Mouse (Mus musculus) granulocyte monocyte progenitor cell, adult 5-6 weeks (primary cell): ENCODE results near the gene Parp2. TPM values are rescaled to one million over a fixed set of nuclear protein-coding genes. Genes with fewer than 3 reads are reported as not detected.

Source experiments
- ATAC-seq: replicated peaks from 2 replicates; pipeline ENCODE4 v1.8.0; 2016; ENCODE audit warnings: mild to moderate bottlenecking, moderate TSS enrichment, inconsistent platforms; ENCODE audit not compliant: poor library complexity, severe bottlenecking
- total RNA-seq, 2 experiments: library from RNA; stranded (forward) in 1 of 2; stranded (reverse) in 1 of 2; fragments of 200-712, 200-1000 nt in 1 of 2; fragments of >200 nt in 1 of 2; fragmentation: Nextera tagmentation in 1 of 2; gene quantifications; 2 replicates each; pipeline ENCODE4 v1.2.3; 2014 to 2017

Parp2 gene
- total RNA-seq, 2 experiments from 2014 or later, result 61.2 to 85.2 TPM

DNA sequence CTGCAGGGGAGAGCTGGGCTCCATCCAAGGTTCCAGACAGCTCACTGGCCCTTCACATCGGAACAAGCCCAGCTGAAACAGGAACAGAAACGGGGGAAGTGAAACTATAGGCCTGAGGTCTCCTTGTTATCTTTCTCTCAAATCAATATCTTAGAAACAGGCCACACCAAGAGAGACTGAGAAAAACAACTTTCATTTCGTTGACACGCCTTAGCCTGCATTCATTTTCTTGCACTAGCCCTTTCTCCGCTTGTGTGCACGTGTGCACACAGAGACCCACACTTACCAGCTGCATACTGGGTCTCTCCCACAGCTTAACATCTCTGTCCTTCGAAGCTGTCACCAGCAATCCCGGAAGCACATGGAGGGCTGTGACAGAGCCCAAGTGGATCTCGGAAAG, 16.6 kb downstream of the Parp2 start:
- ATAC-seq, result peak; percentile 93

DNA sequence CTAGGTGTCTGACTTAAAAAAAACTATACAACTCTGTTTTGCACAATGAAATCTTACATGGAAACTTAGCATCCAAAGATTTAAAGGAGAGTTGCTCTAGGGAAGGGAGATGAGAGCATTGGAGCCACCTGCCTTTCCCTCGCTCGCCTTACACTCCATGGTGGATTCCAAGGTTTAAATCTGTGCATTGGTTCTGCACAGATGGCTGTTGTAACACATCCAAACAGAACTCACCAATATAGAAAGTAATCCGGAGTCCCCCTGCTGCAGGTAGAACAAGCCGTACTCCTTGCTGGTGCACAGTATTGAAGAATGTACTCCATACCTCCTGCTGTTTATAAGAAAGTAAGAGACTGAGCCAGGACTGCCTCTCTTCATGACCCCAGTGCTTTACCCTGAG, 18.9 kb downstream of the Parp2 start:
- ATAC-seq, result no peak

DNA sequence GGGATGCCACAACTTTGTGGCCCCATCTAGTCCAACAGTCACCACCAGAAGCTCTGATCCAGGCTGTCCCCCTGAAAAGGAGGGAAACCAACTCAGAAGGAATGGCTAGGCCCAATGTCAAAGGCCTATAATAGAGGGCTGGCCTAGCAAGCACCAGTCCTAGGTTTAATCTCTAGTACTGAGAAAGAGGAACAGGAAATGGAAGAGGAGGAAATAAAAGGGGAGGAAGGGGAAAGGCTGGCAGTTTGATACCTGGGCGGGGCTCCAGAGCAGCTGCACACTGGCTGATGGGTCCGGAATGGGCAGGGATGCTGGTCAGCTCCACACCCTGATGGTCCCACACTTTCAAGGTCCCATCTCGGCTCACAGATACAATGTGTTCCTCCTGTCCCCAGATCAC, 22.2 kb downstream of the Parp2 start:
- peak; percentile 40 for ATAC-seq

DNA sequence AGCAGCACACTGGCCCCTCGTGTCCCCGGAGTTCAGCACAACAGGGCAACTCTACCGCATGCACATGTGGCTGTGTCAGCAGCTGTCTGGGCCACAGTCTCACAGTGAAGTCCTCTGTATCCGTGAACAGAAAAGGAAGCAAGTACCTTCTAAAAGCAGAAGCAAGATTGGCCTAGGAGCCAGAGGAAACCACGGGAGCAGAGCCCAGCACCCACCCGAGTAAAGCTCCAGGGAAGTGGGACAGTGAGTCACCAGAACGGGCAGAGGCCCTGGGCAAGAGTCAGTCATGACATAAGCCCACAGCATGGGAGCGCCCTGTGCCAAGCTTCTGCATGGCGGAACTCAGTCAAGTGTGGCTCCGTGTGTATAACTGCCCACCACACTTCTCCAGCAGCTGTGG, 26.3 kb downstream of the Parp2 start:
- peak; percentile 89 for ATAC-seq

DNA sequence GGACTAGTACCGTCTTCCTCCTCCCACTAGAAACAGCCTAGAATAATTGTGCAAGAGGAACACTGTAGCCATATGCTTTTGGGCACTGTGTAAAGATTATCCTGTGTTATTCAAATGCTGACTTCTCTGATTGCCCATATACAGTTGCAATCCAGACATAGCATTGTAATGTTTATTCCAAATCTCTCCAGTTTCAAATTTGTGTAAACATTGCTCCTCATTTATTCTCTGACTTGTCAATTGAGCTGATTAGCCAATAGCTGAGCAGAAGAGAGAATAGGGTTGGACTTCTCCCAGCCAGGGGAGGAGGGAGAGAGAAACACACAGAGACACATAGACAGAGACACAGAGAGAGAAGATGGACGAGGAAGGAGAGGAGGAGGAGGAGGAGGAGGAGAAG, 26.8 kb downstream of the Parp2 start:
- ATAC-seq, result peak; percentile 47

DNA sequence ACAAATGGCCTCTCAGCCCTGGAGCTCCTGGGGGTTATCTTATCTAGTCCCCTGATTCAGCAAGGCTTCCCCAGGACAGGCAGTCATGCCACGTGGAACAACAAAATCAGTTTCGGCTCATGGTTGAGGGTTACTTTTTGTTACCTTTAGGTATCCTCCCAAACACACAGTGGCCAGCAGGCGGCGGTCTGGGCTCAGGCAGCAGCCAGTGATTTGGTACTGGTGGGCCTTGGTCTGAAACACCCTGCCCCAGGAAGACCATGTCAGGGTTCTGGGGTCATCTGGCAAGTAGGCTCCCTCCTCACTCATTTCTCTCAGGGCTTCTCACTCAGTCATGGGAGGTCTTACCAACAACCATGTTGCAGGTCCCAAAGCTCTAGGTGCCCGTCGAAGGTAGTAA, 29.6 kb downstream of the Parp2 start:
- ATAC-seq, result no peak

DNA sequence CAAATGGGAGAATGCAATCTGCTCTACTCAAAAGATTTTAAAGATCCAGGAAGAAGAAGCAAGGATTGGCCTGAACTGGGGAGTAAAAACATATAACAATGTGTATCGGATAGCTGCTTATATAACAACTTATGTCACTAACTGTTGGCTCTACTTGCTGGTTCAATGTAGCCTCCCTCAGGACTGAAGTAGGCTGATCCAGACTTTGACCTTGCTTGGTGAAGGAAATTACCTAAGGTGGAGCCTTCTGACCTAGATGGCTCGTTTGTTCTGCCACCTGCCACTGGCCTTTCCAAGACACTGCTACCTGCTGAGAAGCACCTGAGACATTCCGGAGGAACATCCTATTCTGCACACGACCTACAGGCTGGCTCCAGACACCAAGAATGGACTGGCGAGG, 48.1 kb downstream of the Parp2 start:
- ATAC-seq, result no peak

DNA sequence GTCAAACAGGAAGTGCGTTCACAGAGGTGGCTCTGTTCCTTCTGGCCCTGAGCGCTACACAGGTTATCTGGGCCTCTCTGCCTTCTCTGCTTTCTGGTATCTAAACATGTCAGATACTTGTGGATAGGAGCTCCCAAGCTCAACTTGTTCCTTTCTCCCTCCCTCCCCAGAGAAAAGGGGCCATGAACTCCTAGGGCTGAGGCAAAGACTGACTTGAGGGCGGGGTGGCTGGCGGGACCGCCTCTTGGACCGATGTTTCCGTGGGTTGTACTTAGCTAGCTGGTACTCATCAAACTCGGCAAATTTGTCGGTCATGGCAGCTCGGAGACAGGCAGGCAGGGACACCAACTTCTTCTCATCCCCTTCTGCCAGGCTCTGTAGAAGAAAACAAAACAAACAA, 55.0 kb downstream of the Parp2 start:
- ATAC-seq, result no peak

DNA sequence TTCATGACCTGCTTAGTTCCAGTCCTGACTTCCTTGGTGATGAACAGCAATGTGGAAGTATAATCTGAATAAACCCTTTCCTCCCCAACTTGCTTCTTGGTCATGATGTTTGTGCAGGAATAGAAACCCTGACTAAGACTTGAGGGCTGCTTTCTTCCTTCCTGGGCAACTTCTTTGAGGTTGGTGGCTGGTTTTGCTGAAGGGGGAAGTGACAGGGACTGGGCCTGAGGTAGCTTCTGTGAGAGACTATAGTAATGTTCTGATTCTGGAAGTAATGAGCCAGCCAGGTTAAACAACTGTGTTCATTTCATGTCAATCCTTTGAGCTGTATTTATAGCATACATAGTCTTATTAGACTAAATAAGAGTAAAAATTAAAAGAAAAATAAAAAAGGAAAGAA, 57.4 kb downstream of the Parp2 start:
- ATAC-seq, result peak; percentile 85

GRCm38 (mm10) chr14:50866966-50867365, 59.3 kb downstream of the Parp2 start:
- no peak for ATAC-seq

DNA sequence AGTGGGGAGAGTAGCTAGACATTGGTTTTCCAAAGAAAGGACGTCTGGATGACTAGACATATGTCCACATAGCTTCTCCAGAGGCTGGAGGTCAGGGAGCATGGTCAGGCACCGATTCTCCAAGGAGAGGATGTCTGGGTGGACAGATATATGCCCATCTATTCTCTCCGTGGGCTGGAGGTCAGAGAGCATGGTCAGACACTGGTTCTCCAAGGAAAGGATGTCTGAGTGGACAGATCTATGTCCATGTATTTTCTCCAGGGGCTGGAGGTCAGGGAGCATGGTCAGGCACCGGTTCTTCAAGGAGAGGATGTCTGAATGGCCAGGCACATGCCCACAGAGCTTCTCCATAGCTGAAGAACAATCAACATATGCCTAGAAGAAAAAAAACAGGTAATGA, 60.6 kb downstream of the Parp2 start:
- ATAC-seq, result no peak

GRCm38 (mm10) chr14:50868656-50869055, 61.0 kb downstream of the Parp2 start:
- ATAC-seq, result no peak

- peak; percentile 94 for ATAC-seq
Observed at GRCm38 (mm10) chr14:50869889-50870804, 62.5 kb downstream of the Parp2 start, which contains the start of gene Tep1. TSS of gene Tep1 (minus strand) at chr14:50870560.

GRCm38 (mm10) chr14:50870805-50871143, 63.1 kb downstream of the Parp2 start:
- no peak for ATAC-seq

Other genes starting within 250 kb of the Parp2 start
- not detected in 2 replicates for gene Olfr744, start 193.0 kb upstream of the Parp2 start, total RNA-seq (2014; fragmentation: Nextera tagmentation)
- gene Olfr744, start 193.0 kb upstream of the Parp2 start, total RNA-seq (2017), result not detected in 2 replicates
- not detected in 2 replicates for gene Olfr745, start 168.5 kb upstream of the Parp2 start, total RNA-seq (2014; fragmentation: Nextera tagmentation)
- gene Olfr745, start 168.5 kb upstream of the Parp2 start, total RNA-seq (2017), result not detected in 2 replicates
- not detected in 2 replicates for gene Olfr746, start 160.8 kb upstream of the Parp2 start, total RNA-seq (2014; fragmentation: Nextera tagmentation)
- gene Olfr746, start 160.8 kb upstream of the Parp2 start, total RNA-seq (2017), result not detected in 2 replicates
- gene Olfr747, start 114.6 kb upstream of the Parp2 start, total RNA-seq (2014; fragmentation: Nextera tagmentation), result not detected in 2 replicates
- not detected in 2 replicates for gene Olfr747, start 114.6 kb upstream of the Parp2 start, total RNA-seq (2017)
- gene Olfr748, start 100.5 kb upstream of the Parp2 start, total RNA-seq (2014; fragmentation: Nextera tagmentation), result not detected in 2 replicates
- gene Olfr748, start 100.5 kb upstream of the Parp2 start, total RNA-seq (2017), result not detected in 2 replicates
- not detected in 2 replicates for gene Olfr749, start 62.7 kb upstream of the Parp2 start, total RNA-seq (2014; fragmentation: Nextera tagmentation)
- gene Olfr749, start 62.7 kb upstream of the Parp2 start, total RNA-seq (2017), result not detected in 2 replicates
- gene Ttc5, start 22.3 kb upstream of the Parp2 start, total RNA-seq (2014; fragmentation: Nextera tagmentation), result 43.2 and 47.1 TPM in 2 replicates
- gene Ttc5, start 22.3 kb upstream of the Parp2 start, total RNA-seq (2017), result 39.8 and 54.4 TPM in 2 replicates
- not detected in 2 replicates for gene Ccnb1ip1, start 109 bp upstream of the Parp2 start, total RNA-seq (2014; fragmentation: Nextera tagmentation)
- not detected in 2 replicates for gene Ccnb1ip1, start 109 bp upstream of the Parp2 start, total RNA-seq (2017)
- gene Tep1, start 62.7 kb downstream of the Parp2 start, total RNA-seq (2014; fragmentation: Nextera tagmentation), result 41.8 and 54.2 TPM in 2 replicates
- 17.4 and 21.1 TPM in 2 replicates for gene Tep1, start 62.7 kb downstream of the Parp2 start, total RNA-seq (2017)
- 0.17 TPM in 1 of 2 replicates, not detected in the other for gene Klhl33, start 89.7 kb downstream of the Parp2 start, total RNA-seq (2014; fragmentation: Nextera tagmentation)
- 0.10 and 0.73 TPM in 2 replicates for gene Klhl33, start 89.7 kb downstream of the Parp2 start, total RNA-seq (2017)
- 77.5 and 111 TPM in 2 replicates for gene Osgep, start 117.1 kb downstream of the Parp2 start, total RNA-seq (2014; fragmentation: Nextera tagmentation)
- gene Osgep, start 117.1 kb downstream of the Parp2 start, total RNA-seq (2017), result 110 and 118 TPM in 2 replicates
- 214 and 260 TPM in 2 replicates for gene Apex1, start 117.1 kb downstream of the Parp2 start, total RNA-seq (2014; fragmentation: Nextera tagmentation)
- 202 and 229 TPM in 2 replicates for gene Apex1, start 117.1 kb downstream of the Parp2 start, total RNA-seq (2017)
- gene Pip4p1, start 123.0 kb downstream of the Parp2 start, total RNA-seq (2014; fragmentation: Nextera tagmentation), result 48.4 and 72.7 TPM in 2 replicates
- gene Pip4p1, start 123.0 kb downstream of the Parp2 start, total RNA-seq (2017), result 20.9 and 25.0 TPM in 2 replicates
- 179 and 257 TPM in 2 replicates for gene Pnp, start 123.2 kb downstream of the Parp2 start, total RNA-seq (2014; fragmentation: Nextera tagmentation)
- 252 and 259 TPM in 2 replicates for gene Pnp, start 123.2 kb downstream of the Parp2 start, total RNA-seq (2017)
- gene Gm49342, start 136.7 kb downstream of the Parp2 start, total RNA-seq (2014; fragmentation: Nextera tagmentation), result not detected in 2 replicates
- gene Gm49342, start 136.7 kb downstream of the Parp2 start, total RNA-seq (2017), result 68.4 TPM in 1 of 2 replicates, not detected in the other
- gene Pnp2, start 148.2 kb downstream of the Parp2 start, total RNA-seq (2014; fragmentation: Nextera tagmentation), result 5.4 and 16.2 TPM in 2 replicates
- gene Pnp2, start 148.2 kb downstream of the Parp2 start, total RNA-seq (2017), result 4.3 and 5.3 TPM in 2 replicates
- gene Rnase10, start 199.9 kb downstream of the Parp2 start, total RNA-seq (2014; fragmentation: Nextera tagmentation), result not detected in 2 replicates
- gene Rnase10, start 199.9 kb downstream of the Parp2 start, total RNA-seq (2017), result 2.5 and 3.2 TPM in 2 replicates
- not detected in 2 replicates for gene Rnase9, start 234.0 kb downstream of the Parp2 start, total RNA-seq (2014; fragmentation: Nextera tagmentation)
- not detected in 2 replicates for gene Rnase9, start 234.0 kb downstream of the Parp2 start, total RNA-seq (2017)
- not detected in 2 replicates for gene Rnase11, start 242.3 kb downstream of the Parp2 start, total RNA-seq (2014; fragmentation: Nextera tagmentation)
- not detected in 2 replicates for gene Rnase11, start 242.3 kb downstream of the Parp2 start, total RNA-seq (2017)
- 6.2 and 27.0 TPM in 2 replicates for gene Rnase12, start 249.8 kb downstream of the Parp2 start, total RNA-seq (2014; fragmentation: Nextera tagmentation)
- gene Rnase12, start 249.8 kb downstream of the Parp2 start, total RNA-seq (2017), result 11.0 and 12.6 TPM in 2 replicates